Mouse (Mus musculus) thymus, postnatal 4 days (tissue): Measurements from ENCODE around the gene Ecsit.
A peak's percentile ranks its signal among the peaks of the same experiment; 100 is the strongest.

Experiments
- DNase-seq: peaks from one replicate; pipeline ENCODE4 v3.0.0; 2021

Gene Ecsit

GRCm38 (mm10) chr9:22050351-22050889, 34.8 kb downstream of the Ecsit start:
- peak; percentile 65 for DNase-seq

GRCm38 (mm10) chr9:22049721-22050270, 35.4 kb downstream of the Ecsit start:
- no peak for DNase-seq

GRCm38 (mm10) chr9:22049315-22049714, 35.9 kb downstream of the Ecsit start:
- no peak for DNase-seq

- no peak for DNase-seq
Measured at GRCm38 (mm10) chr9:22047329-22047728, 37.9 kb downstream of the Ecsit start.

- DNase-seq, result no peak
Measured at GRCm38 (mm10) chr9:22041832-22042231, 43.4 kb downstream of the Ecsit start.

- DNase-seq, result no peak
Measured at GRCm38 (mm10) chr9:22037826-22038225, 47.4 kb downstream of the Ecsit start.

GRCm38 (mm10) chr9:22035300-22036044, 49.8 kb downstream of the Ecsit start:
- no peak for DNase-seq

GRCm38 (mm10) chr9:22030386-22030785, 54.9 kb downstream of the Ecsit start:
- DNase-seq, result no peak

GRCm38 (mm10) chr9:22028467-22028866, 56.8 kb downstream of the Ecsit start:
- DNase-seq, result no peak

- no peak for DNase-seq
Measured at GRCm38 (mm10) chr9:22024592-22024991, 60.6 kb downstream of the Ecsit start.
